Mouse (Mus musculus): ENCODE data around the gene B4galt5. TPM values are rescaled to one million over a fixed set of nuclear protein-coding genes. Genes with fewer than 3 reads are reported as not detected.

Gene B4galt5
- polyA plus RNA-seq, 1 experiment from 2014 or later, result 24.3 TPM

GRCm38 (mm10) chr2:167302031-167302430, 47.0 kb downstream of the B4galt5 start:
- Histone ChIP-seq H3K36me3 (ENCODE audit: control insufficient read depth, insufficient read depth, low read length) (peaks cover 57% of the 10 kb centered on the region; the same call in 1 of the 2 replicates), H3K27me3 (replicated peaks; ENCODE audit: control insufficient read depth, insufficient read depth, low read length) (no peaks in the 10 kb centered on the region), H3K4me1 (ENCODE audit: control insufficient read depth, insufficient read depth, low read length) (no peaks in the 10 kb centered on the region), H3K4me2 (ENCODE audit: low read depth, low read length) (no peak overlapping the region), H3K27ac (replicated peaks; ENCODE audit: low read depth, low read length) (no peak overlapping the region), H3K9ac (ENCODE audit: low read depth, low read length) (no peak overlapping the region), H3K9me3 (ENCODE audit: control insufficient read depth, low read length) (no peaks in the 10 kb centered on the region), H3K4me3 (ENCODE audit: low read depth, low read length) (no peak overlapping the region)
- WGBS, result 82% methylated on average over 12 of the region's 12 CpGs
- DNase-seq (ENCODE audit: low spot score), result no peak
- ATAC-seq (ENCODE audit: low read depth), result no peak

GRCm38 (mm10) chr2:167301601-167302000, 47.4 kb downstream of the B4galt5 start:
- Histone ChIP-seq H3K4me2 (ENCODE audit: low read depth, low read length) (no peak overlapping the region), H3K36me3 (ENCODE audit: control insufficient read depth, insufficient read depth, low read length) (peaks cover 53% of the 10 kb centered on the region; the same call in 1 of the 2 replicates), H3K4me1 (ENCODE audit: control insufficient read depth, insufficient read depth, low read length) (no peaks in the 10 kb centered on the region), H3K4me3 (ENCODE audit: low read depth, low read length) (no peak overlapping the region), H3K9me3 (ENCODE audit: control insufficient read depth, low read length) (no peaks in the 10 kb centered on the region), H3K9ac (ENCODE audit: low read depth, low read length) (no peak overlapping the region), H3K27me3 (replicated peaks; ENCODE audit: control insufficient read depth, insufficient read depth, low read length) (no peaks in the 10 kb centered on the region), H3K27ac (replicated peaks; ENCODE audit: low read depth, low read length) (no peak overlapping the region)
- no peak for ATAC-seq (ENCODE audit: low read depth)
- 96% methylated on average over 7 of the region's 7 CpGs for WGBS
- no peak for DNase-seq (ENCODE audit: low spot score)

GRCm38 (mm10) chr2:167300943-167301497, 48.0 kb downstream of the B4galt5 start:
- ATAC-seq (ENCODE audit: low read depth), result no peak
- H3K4me1 ChIP-seq (ENCODE audit: control insufficient read depth, insufficient read depth, low read length), result no peaks in the 10 kb centered on the region
- no peaks in the 10 kb centered on the region for H3K27me3 ChIP-seq (replicated peaks; ENCODE audit: control insufficient read depth, insufficient read depth, low read length)
- H3K27ac ChIP-seq (replicated peaks; ENCODE audit: low read depth, low read length), result no peak overlapping the region
- no peak overlapping the region for H3K9ac ChIP-seq (ENCODE audit: low read depth, low read length)
- no peaks in the 10 kb centered on the region for H3K9me3 ChIP-seq (ENCODE audit: control insufficient read depth, low read length)
- no peak overlapping the region for H3K4me3 ChIP-seq (ENCODE audit: low read depth, low read length)
- 90% methylated on average over 17 of the region's 21 CpGs for WGBS
- no peak for DNase-seq (ENCODE audit: low spot score)
- peaks cover 47% of the 10 kb centered on the region; the same call in 1 of the 2 replicates for H3K36me3 ChIP-seq (ENCODE audit: control insufficient read depth, insufficient read depth, low read length)
- H3K4me2 ChIP-seq (ENCODE audit: low read depth, low read length), result no peak overlapping the region

- no peak for DNase-seq (ENCODE audit: low spot score)
Measured at GRCm38 (mm10) chr2:167299861-167300667, 48.9 kb downstream of the B4galt5 start.

GRCm38 (mm10) chr2:167298729-167299705, 50.0 kb downstream of the B4galt5 start:
- H3K4me1 ChIP-seq (ENCODE audit: control insufficient read depth, insufficient read depth, low read length), result no peaks in the 10 kb centered on the region
- no peak overlapping the region for H3K9ac ChIP-seq (ENCODE audit: low read depth, low read length)
- H3K4me2 ChIP-seq (ENCODE audit: low read depth, low read length), result no peak overlapping the region
- H3K27me3 ChIP-seq (replicated peaks; ENCODE audit: control insufficient read depth, insufficient read depth, low read length), result no peaks in the 10 kb centered on the region
- no peak overlapping the region for H3K4me3 ChIP-seq (ENCODE audit: low read depth, low read length)
- peaks cover 30% of the 10 kb centered on the region; the same call in 1 of the 2 replicates for H3K36me3 ChIP-seq (ENCODE audit: control insufficient read depth, insufficient read depth, low read length)
- no peak overlapping the region; the same call in 1 of the 2 replicates for H3K27ac ChIP-seq (replicated peaks; ENCODE audit: low read depth, low read length)
- WGBS, result 80% methylated on average over 27 of the region's 27 CpGs
- peak; percentile 48 for DNase-seq (ENCODE audit: low spot score)
- ATAC-seq (ENCODE audit: low read depth), result peak; percentile 67
- no peaks in the 10 kb centered on the region for H3K9me3 ChIP-seq (ENCODE audit: control insufficient read depth, low read length)

More at GRCm38 (mm10) chr2:167299861-167300667, 48.9 kb downstream of the B4galt5 start:
- H3K4me3 ChIP-seq (ENCODE audit: low read depth, low read length), result no peak overlapping the region
- no peaks in the 10 kb centered on the region for H3K4me1 ChIP-seq (ENCODE audit: control insufficient read depth, insufficient read depth, low read length)
- no peaks in the 10 kb centered on the region for H3K27me3 ChIP-seq (replicated peaks; ENCODE audit: control insufficient read depth, insufficient read depth, low read length)
- peak; percentile 28; the same call in 1 of the 2 replicates for ATAC-seq (ENCODE audit: low read depth)
- H3K36me3 ChIP-seq (ENCODE audit: control insufficient read depth, insufficient read depth, low read length), result peaks cover 39% of the 10 kb centered on the region; the same call in 1 of the 2 replicates
- no peaks in the 10 kb centered on the region for H3K9me3 ChIP-seq (ENCODE audit: control insufficient read depth, low read length)
- H3K9ac ChIP-seq (ENCODE audit: low read depth, low read length), result no peak overlapping the region
- 73% methylated on average over 6 of the region's 6 CpGs for WGBS
- H3K27ac ChIP-seq (replicated peaks; ENCODE audit: low read depth, low read length), result no peak overlapping the region; the same call in 1 of the 2 replicates
- no peak overlapping the region for H3K4me2 ChIP-seq (ENCODE audit: low read depth, low read length)

- no peak overlapping the region for H3K4me2 ChIP-seq (ENCODE audit: low read depth, low read length)
- H3K27ac ChIP-seq (replicated peaks; ENCODE audit: low read depth, low read length), result no peak overlapping the region
- no peak overlapping the region for H3K4me3 ChIP-seq (ENCODE audit: low read depth, low read length)
- H3K4me1 ChIP-seq (ENCODE audit: control insufficient read depth, insufficient read depth, low read length), result no peaks in the 10 kb centered on the region
- H3K9me3 ChIP-seq (ENCODE audit: control insufficient read depth, low read length), result no peaks in the 10 kb centered on the region
- no peak for DNase-seq (ENCODE audit: low spot score)
- ATAC-seq (ENCODE audit: low read depth), result no peak
- H3K36me3 ChIP-seq (ENCODE audit: control insufficient read depth, insufficient read depth, low read length), result peaks cover 22% of the 10 kb centered on the region; the same call in 1 of the 2 replicates
- no peak overlapping the region for H3K9ac ChIP-seq (ENCODE audit: low read depth, low read length)
- 94% methylated on average over 11 of the region's 11 CpGs for WGBS
- H3K27me3 ChIP-seq (replicated peaks; ENCODE audit: control insufficient read depth, insufficient read depth, low read length), result no peaks in the 10 kb centered on the region
Measured at GRCm38 (mm10) chr2:167297985-167298384, 51.0 kb downstream of the B4galt5 start.

GRCm38 (mm10) chr2:167294926-167295325, 54.1 kb downstream of the B4galt5 start:
- no peaks in the 10 kb centered on the region for H3K4me1 ChIP-seq (ENCODE audit: control insufficient read depth, insufficient read depth, low read length)
- ATAC-seq (ENCODE audit: low read depth) (no peak), DNase-seq (ENCODE audit: low spot score) (no peak)
- 55% methylated on average over 15 of the region's 15 CpGs for WGBS
- no peak overlapping the region for H3K27ac ChIP-seq (replicated peaks; ENCODE audit: low read depth, low read length)
- 0 out of 2 replicates have a peak, but pooled peaks cover 5% of the 10 kb centered on the region for H3K36me3 ChIP-seq (ENCODE audit: control insufficient read depth, insufficient read depth, low read length)
- no peak overlapping the region for H3K9ac ChIP-seq (ENCODE audit: low read depth, low read length)
- H3K4me3 ChIP-seq (ENCODE audit: low read depth, low read length), result peak overlapping the region; percentile 11; the same call in 1 of the 2 replicates
- peak overlapping the region; percentile 29 for H3K4me2 ChIP-seq (ENCODE audit: low read depth, low read length)
- no peaks in the 10 kb centered on the region for H3K9me3 ChIP-seq (ENCODE audit: control insufficient read depth, low read length)
- H3K27me3 ChIP-seq (replicated peaks; ENCODE audit: control insufficient read depth, insufficient read depth, low read length), result no peaks in the 10 kb centered on the region

GRCm38 (mm10) chr2:167294216-167294615, 54.8 kb downstream of the B4galt5 start:
- Histone ChIP-seq H3K27ac (replicated peaks; ENCODE audit: low read depth, low read length) (no peak overlapping the region), H3K9ac (ENCODE audit: low read depth, low read length) (no peak overlapping the region), H3K4me1 (ENCODE audit: control insufficient read depth, insufficient read depth, low read length) (no peaks in the 10 kb centered on the region), H3K36me3 (ENCODE audit: control insufficient read depth, insufficient read depth, low read length) (0 out of 2 replicates have a peak, but pooled peaks cover 5% of the 10 kb centered on the region), H3K9me3 (ENCODE audit: control insufficient read depth, low read length) (no peaks in the 10 kb centered on the region), H3K4me2 (ENCODE audit: low read depth, low read length) (no peak overlapping the region), H3K4me3 (ENCODE audit: low read depth, low read length) (no peak overlapping the region), H3K27me3 (replicated peaks; ENCODE audit: control insufficient read depth, insufficient read depth, low read length) (no peaks in the 10 kb centered on the region)
- no peak for ATAC-seq (ENCODE audit: low read depth)
- 82% methylated on average over 6 of the region's 7 CpGs for WGBS
- DNase-seq (ENCODE audit: low spot score), result no peak

Measured in embryonic facial prominence, embryonic 14.5 days (tissue).